Mouse (Mus musculus): ENCODE measurements around the gene Zfp972. TPM values are rescaled to one million over a fixed set of nuclear protein-coding genes. Genes with fewer than 3 reads are reported as not detected.
"Not testable (repeated sequence)": the region's sequence is repeated elsewhere in the genome, so short reads cannot be mapped to it uniquely, and the experiment has no call there.

Zfp972 gene
- polyA plus RNA-seq (2015; fragmentation: Nextera tagmentation; extraction: Ambion mirVana) = 1.2 and 2.0 TPM in 2 replicates

GRCm38 (mm10) chr2:177925563-177926103 is at the start of gene Zfp972:
TSS of gene Zfp972 (minus strand) at chr2:177925613.
- H3K36me3 ChIP-seq (ENCODE audit: control insufficient read depth, insufficient read depth, low read length); H3K27ac ChIP-seq (replicated peaks); ATAC-seq (ENCODE audit: low FRiP score, low TSS enrichment); H3K4me1 ChIP-seq (replicated peaks; ENCODE audit: control insufficient read depth, insufficient read depth); H3K4me2 ChIP-seq (replicated peaks; ENCODE audit: low read depth); H3K9ac ChIP-seq (ENCODE audit: low read length); H3K4me3 ChIP-seq (ENCODE audit: low read depth, low read length); H3K27me3 ChIP-seq (ENCODE audit: control insufficient read depth, insufficient read depth, low read length); H3K9me3 ChIP-seq (ENCODE audit: control insufficient read depth, low read length): not testable (repeated sequence)
- WGBS = 56% methylated on average over 4 of the region's 5 CpGs
- peak; percentile 11 for DNase-seq (ENCODE audit: low spot score)

GRCm38 (mm10) chr2:177974814-177975213 is 49.4 kb upstream of the Zfp972 start:
- not testable (repeated sequence) for ATAC-seq (ENCODE audit: low FRiP score, low TSS enrichment)

GRCm38 (mm10) chr2:177957145-177957544 is 31.7 kb upstream of the Zfp972 start, which contains the start of gene Gm14326:
TSS of gene Gm14326 (minus strand) at chr2:177957297.
- not testable (repeated sequence) for H3K4me1 ChIP-seq (replicated peaks; ENCODE audit: control insufficient read depth, insufficient read depth); H3K27me3 ChIP-seq (ENCODE audit: control insufficient read depth, insufficient read depth, low read length); H3K9me3 ChIP-seq (ENCODE audit: control insufficient read depth, low read length); H3K9ac ChIP-seq (ENCODE audit: low read length); H3K36me3 ChIP-seq (ENCODE audit: control insufficient read depth, insufficient read depth, low read length); H3K27ac ChIP-seq (replicated peaks); ATAC-seq (ENCODE audit: low FRiP score, low TSS enrichment)
- H3K4me2 ChIP-seq (replicated peaks; ENCODE audit: low read depth) = peak within 1 kb of the TSS; percentile 37; the same call in 1 of the 2 replicates
- peak; percentile 11 for DNase-seq (ENCODE audit: low spot score)
- H3K4me3 ChIP-seq (ENCODE audit: low read depth, low read length) = peak within 1 kb of the TSS; percentile 35
- 0% methylated on average over 3 of the region's 7 CpGs for WGBS

More at GRCm38 (mm10) chr2:177974814-177975213, 49.4 kb upstream of the Zfp972 start:
- H3K4me2 ChIP-seq (replicated peaks; ENCODE audit: low read depth); H3K9me3 ChIP-seq (ENCODE audit: control insufficient read depth, low read length); DNase-seq (ENCODE audit: low spot score); H3K9ac ChIP-seq (ENCODE audit: low read length); H3K36me3 ChIP-seq (ENCODE audit: control insufficient read depth, insufficient read depth, low read length); H3K27ac ChIP-seq (replicated peaks); H3K4me1 ChIP-seq (replicated peaks; ENCODE audit: control insufficient read depth, insufficient read depth); H3K27me3 ChIP-seq (ENCODE audit: control insufficient read depth, insufficient read depth, low read length); H3K4me3 ChIP-seq (ENCODE audit: low read depth, low read length): not testable (repeated sequence)
- 74% methylated on average over 7 of the region's 7 CpGs for WGBS

- 2% methylated on average over 16 of the region's 18 CpGs for WGBS
- not testable (repeated sequence) for H3K9me3 ChIP-seq (ENCODE audit: control insufficient read depth, low read length); H3K9ac ChIP-seq (ENCODE audit: low read length); H3K4me1 ChIP-seq (replicated peaks; ENCODE audit: control insufficient read depth, insufficient read depth); H3K27me3 ChIP-seq (ENCODE audit: control insufficient read depth, insufficient read depth, low read length); ATAC-seq (ENCODE audit: low FRiP score, low TSS enrichment); H3K27ac ChIP-seq (replicated peaks); H3K36me3 ChIP-seq (ENCODE audit: control insufficient read depth, insufficient read depth, low read length)
- Histone ChIP-seq H3K4me2 (replicated peaks; ENCODE audit: low read depth) (peak overlapping the region; percentile 37; the same call in 1 of the 2 replicates), H3K4me3 (ENCODE audit: low read depth, low read length) (peak overlapping the region; percentile 35)
- DNase-seq (ENCODE audit: low spot score) = peak; percentile 9
Observed at GRCm38 (mm10) chr2:177956734-177957133, 31.3 kb upstream of the Zfp972 start.

- no CpG with 5 or more reads among the region's 12 CpGs for WGBS
- H3K27ac ChIP-seq (replicated peaks); H3K4me1 ChIP-seq (replicated peaks; ENCODE audit: control insufficient read depth, insufficient read depth); DNase-seq (ENCODE audit: low spot score); H3K9ac ChIP-seq (ENCODE audit: low read length); ATAC-seq (ENCODE audit: low FRiP score, low TSS enrichment); H3K36me3 ChIP-seq (ENCODE audit: control insufficient read depth, insufficient read depth, low read length); H3K4me2 ChIP-seq (replicated peaks; ENCODE audit: low read depth); H3K27me3 ChIP-seq (ENCODE audit: control insufficient read depth, insufficient read depth, low read length); H3K9me3 ChIP-seq (ENCODE audit: control insufficient read depth, low read length); H3K4me3 ChIP-seq (ENCODE audit: low read depth, low read length): not testable (repeated sequence)
Observed at GRCm38 (mm10) chr2:177903276-177903675, 22.1 kb downstream of the Zfp972 start.

- H3K4me1 ChIP-seq (replicated peaks; ENCODE audit: control insufficient read depth, insufficient read depth); H3K36me3 ChIP-seq (ENCODE audit: control insufficient read depth, insufficient read depth, low read length); H3K4me3 ChIP-seq (ENCODE audit: low read depth, low read length); H3K4me2 ChIP-seq (replicated peaks; ENCODE audit: low read depth); ATAC-seq (ENCODE audit: low FRiP score, low TSS enrichment); H3K27ac ChIP-seq (replicated peaks); DNase-seq (ENCODE audit: low spot score); H3K27me3 ChIP-seq (ENCODE audit: control insufficient read depth, insufficient read depth, low read length); H3K9ac ChIP-seq (ENCODE audit: low read length); H3K9me3 ChIP-seq (ENCODE audit: control insufficient read depth, low read length): not testable (repeated sequence)
- 55% methylated on average over 2 of the region's 3 CpGs for WGBS
Observed at GRCm38 (mm10) chr2:177898171-177898570, 27.2 kb downstream of the Zfp972 start.

- not testable (repeated sequence) for H3K36me3 ChIP-seq (ENCODE audit: control insufficient read depth, insufficient read depth, low read length); H3K27ac ChIP-seq (replicated peaks); H3K4me1 ChIP-seq (replicated peaks; ENCODE audit: control insufficient read depth, insufficient read depth); H3K27me3 ChIP-seq (ENCODE audit: control insufficient read depth, insufficient read depth, low read length); H3K4me3 ChIP-seq (ENCODE audit: low read depth, low read length); H3K9ac ChIP-seq (ENCODE audit: low read length); ATAC-seq (ENCODE audit: low FRiP score, low TSS enrichment); H3K9me3 ChIP-seq (ENCODE audit: control insufficient read depth, low read length); DNase-seq (ENCODE audit: low spot score); H3K4me2 ChIP-seq (replicated peaks; ENCODE audit: low read depth)
- WGBS = 35% methylated on average over 7 of the region's 13 CpGs
Observed at GRCm38 (mm10) chr2:177897046-177897578, 28.3 kb downstream of the Zfp972 start, which contains the start of gene Gm14327. TSS of gene Gm14327 (plus strand) at chr2:177897096.

- H3K4me3 ChIP-seq (ENCODE audit: low read depth, low read length); H3K27ac ChIP-seq (replicated peaks); H3K9ac ChIP-seq (ENCODE audit: low read length); H3K4me2 ChIP-seq (replicated peaks; ENCODE audit: low read depth); H3K9me3 ChIP-seq (ENCODE audit: control insufficient read depth, low read length); ATAC-seq (ENCODE audit: low FRiP score, low TSS enrichment); H3K27me3 ChIP-seq (ENCODE audit: control insufficient read depth, insufficient read depth, low read length); DNase-seq (ENCODE audit: low spot score); H3K36me3 ChIP-seq (ENCODE audit: control insufficient read depth, insufficient read depth, low read length); H3K4me1 ChIP-seq (replicated peaks; ENCODE audit: control insufficient read depth, insufficient read depth): not testable (repeated sequence)
- 91% methylated on average over 11 of the region's 14 CpGs for WGBS
Observed at GRCm38 (mm10) chr2:177887743-177888142, 37.7 kb downstream of the Zfp972 start.

GRCm38 (mm10) chr2:177862254-177862653 is 63.2 kb downstream of the Zfp972 start:
- ATAC-seq (ENCODE audit: low FRiP score, low TSS enrichment); H3K4me3 ChIP-seq (ENCODE audit: low read depth, low read length); H3K9me3 ChIP-seq (ENCODE audit: control insufficient read depth, low read length); H3K27ac ChIP-seq (replicated peaks); H3K4me1 ChIP-seq (replicated peaks; ENCODE audit: control insufficient read depth, insufficient read depth); H3K4me2 ChIP-seq (replicated peaks; ENCODE audit: low read depth); H3K36me3 ChIP-seq (ENCODE audit: control insufficient read depth, insufficient read depth, low read length); DNase-seq (ENCODE audit: low spot score); H3K9ac ChIP-seq (ENCODE audit: low read length); H3K27me3 ChIP-seq (ENCODE audit: control insufficient read depth, insufficient read depth, low read length): not testable (repeated sequence)
- WGBS = 74% methylated on average over 2 of the region's 2 CpGs
